Mouse (Mus musculus) heart, postnatal 0 days (tissue): ENCODE measurements at regions not wholly inside any gene's neighbourhood (a gene's known extent, or its start where the extent isn't known, plus 50 kb on each side); places are given as distances from the start of the nearest gene placed in this dataset.
A peak's percentile ranks its signal among the peaks of the same experiment; 100 is the strongest.

Experiments
- ATAC-seq: fragments of 200-750 bp; cut with Nextera tagmentation; 2 replicates; pipeline ENCODE4 v1.8.0; 2017; ENCODE audit warnings: low read depth, moderate number of reproducible peaks, moderate library complexity; ENCODE audit not compliant: insufficient read depth
- DNase-seq: peaks from one replicate; pipeline ENCODE4 v3.0.0-alpha.2; 2016; ENCODE audit warnings: low spot score
- H3K27ac ChIP-seq: fragments of 300-500 bp; sonication (generic); 2 replicates; pipeline ENCODE4 v1.5.1; 2014; ENCODE audit warnings: low read depth, mild to moderate bottlenecking
- H3K27me3 ChIP-seq: fragments of 300-500 bp; sonication (generic); 2 replicates; pipeline ENCODE4 v1.6.1; 2014; ENCODE audit warnings: low read length, mixed read lengths; ENCODE audit not compliant: control insufficient read depth, insufficient read depth
- H3K36me3 ChIP-seq: fragments of 300-500 bp; sonication (generic); replicated peaks from 2 replicates; pipeline ENCODE4 v1.6.1; 2014; ENCODE audit warnings: low read length, mixed read lengths; ENCODE audit not compliant: control insufficient read depth, insufficient read depth
- H3K4me1 ChIP-seq: fragments of 300-500 bp; sonication (generic); 2 replicates; pipeline ENCODE4 v1.6.1; 2014; ENCODE audit warnings: antibody characterized with exemption; ENCODE audit not compliant: control insufficient read depth, insufficient read depth
- H3K4me2 ChIP-seq: fragments of 300-500 bp; sonication (generic); 2 replicates; pipeline ENCODE4 v1.6.1; 2014; ENCODE audit warnings: low read depth, mild to moderate bottlenecking, low read length, moderate library complexity
- H3K4me3 ChIP-seq: fragments of 300-500 bp; sonication (generic); 2 replicates; pipeline ENCODE4 v1.5.1; 2014; ENCODE audit warnings: low read depth, low read length
- H3K9ac ChIP-seq: fragments of 300-500 bp; sonication (generic); replicated peaks from 2 replicates; pipeline ENCODE4 v1.6.1; 2014; ENCODE audit warnings: low read depth, low read length, mixed read lengths
- H3K9me3 ChIP-seq: fragments of 300-500 bp; sonication (generic); replicated peaks from 2 replicates; pipeline ENCODE4 v1.6.1; 2016; ENCODE audit warnings: low read length; ENCODE audit not compliant: control insufficient read depth
- CTCF ChIP-seq: IDR thresholded peaks from 2 replicates; pipeline ENCODE4 v1.5.1; 2016; ENCODE audit warnings: antibody characterized with exemption, control low read depth, low read depth
- EP300 ChIP-seq: IDR thresholded peaks from 2 replicates; pipeline ENCODE4 v1.6.1; 2016; ENCODE audit warnings: antibody characterized with exemption, low read depth
- WGBS: fragments of 180-500 bp; shearing (Covaris S2); extraction: QIAGEN DNeasy Blood & Tissue Kit; methylation state at CpG from one replicate; pipeline ENCODE4 v1.1.7; 2014; 5-methylcytosine and 5-hydroxymethylcytosine counted together

- Histone ChIP-seq H3K4me3 (no peak overlapping the region), H3K27ac (0 out of 2 replicates have a peak overlapping the region, but pooled peaks have one; percentile 16), H3K4me2 (no peak overlapping the region), H3K9ac (no peak overlapping the region), H3K36me3 (no peaks in the 10 kb centered on the region), H3K4me1 (0 out of 2 replicates have a peak, but pooled peaks cover 7% of the 10 kb centered on the region), H3K27me3 (no peaks in the 10 kb centered on the region), H3K9me3 (no peaks in the 10 kb centered on the region)
- no peak for DNase-seq
- ATAC-seq = 0 out of 2 replicates have a peak, but pooled peaks have one; percentile 29
- TF ChIP-seq EP300 (no peak), CTCF (no peak)
Observed at GRCm38 (mm10) chr12:117450106-117450505, 66.2 kb upstream of the Rapgef5 start.

DNA sequence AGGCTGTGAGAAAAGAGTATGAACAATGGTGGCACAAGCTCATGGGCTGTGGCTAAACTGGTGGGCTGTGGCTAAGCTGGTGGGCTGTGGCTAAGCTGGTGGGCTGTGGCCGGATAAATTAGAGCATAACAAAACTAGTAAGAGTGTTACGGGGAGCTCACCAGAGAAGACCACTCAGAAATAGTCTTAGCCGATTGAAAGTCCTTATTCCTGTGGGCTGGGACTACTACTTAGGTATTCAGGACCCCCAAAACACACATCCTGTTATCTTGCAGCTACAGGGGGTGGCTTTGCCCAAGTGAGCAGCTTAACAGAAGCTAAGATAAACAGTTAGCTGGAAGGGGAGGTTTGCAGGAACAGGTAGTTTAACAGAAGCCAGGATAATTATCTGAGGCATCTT is 65.4 kb upstream of the Rapgef5 start:
- 68% methylated on average over 3 of the region's 3 CpGs for WGBS
- DNase-seq (no peak), ATAC-seq (no peak)
- H3K4me2 ChIP-seq = no peak overlapping the region
- 0 out of 2 replicates have a peak overlapping the region, but pooled peaks have one; percentile 16 for H3K27ac ChIP-seq
- no peaks in the 10 kb centered on the region for H3K36me3 ChIP-seq
- H3K4me3 ChIP-seq = no peak overlapping the region
- 0 out of 2 replicates have a peak, but pooled peaks cover 7% of the 10 kb centered on the region for H3K4me1 ChIP-seq
- no peaks in the 10 kb centered on the region for H3K9me3 ChIP-seq
- TF ChIP-seq CTCF (no peak), EP300 (no peak)
- H3K27me3 ChIP-seq = no peaks in the 10 kb centered on the region
- H3K9ac ChIP-seq = no peak overlapping the region

DNA sequence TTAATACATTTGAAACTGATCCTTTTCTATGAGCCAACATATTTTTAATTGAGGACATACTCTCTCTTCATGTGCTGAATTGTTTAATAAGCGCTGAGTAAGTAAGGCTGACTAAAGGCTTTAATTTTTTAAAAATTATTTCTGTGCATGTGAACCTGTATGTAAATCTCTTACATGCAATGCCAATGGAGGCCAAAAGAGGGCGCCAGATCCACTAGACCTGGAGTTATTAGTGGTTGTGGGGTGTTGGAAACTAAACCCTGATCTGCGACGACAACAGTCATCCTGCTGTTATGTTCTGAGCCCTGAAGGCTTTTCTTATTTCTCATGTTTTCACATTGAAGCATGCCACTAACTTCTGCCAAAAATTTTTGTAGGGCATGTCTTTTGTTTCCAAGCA is 64.8 kb upstream of the Rapgef5 start:
- Histone ChIP-seq H3K27me3 (no peaks in the 10 kb centered on the region), H3K4me2 (no peak overlapping the region), H3K4me1 (0 out of 2 replicates have a peak, but pooled peaks cover 7% of the 10 kb centered on the region), H3K9ac (no peak overlapping the region), H3K9me3 (no peaks in the 10 kb centered on the region), H3K4me3 (no peak overlapping the region), H3K36me3 (no peaks in the 10 kb centered on the region), H3K27ac (no peak overlapping the region)
- ATAC-seq (no peak), DNase-seq (no peak)
- 60% methylated on average over 4 of the region's 4 CpGs for WGBS
- TF ChIP-seq EP300 (no peak), CTCF (peak; percentile 27)

GRCm38 (mm10) chr12:117455800-117456199 is 60.5 kb upstream of the Rapgef5 start:
- Histone ChIP-seq H3K9me3 (no peaks in the 10 kb centered on the region), H3K36me3 (no peaks in the 10 kb centered on the region), H3K4me3 (no peak overlapping the region), H3K4me1 (no peaks in the 10 kb centered on the region; the same call in 1 of the 2 replicates), H3K4me2 (no peak overlapping the region), H3K27ac (no peak overlapping the region), H3K27me3 (no peaks in the 10 kb centered on the region), H3K9ac (no peak overlapping the region)
- ATAC-seq (no peak), DNase-seq (no peak)
- TF ChIP-seq CTCF = no peak
- TF ChIP-seq EP300 = no peak
- 42% methylated on average over 7 of the region's 7 CpGs for WGBS

GRCm38 (mm10) chr12:117458132-117459070 is 57.9 kb upstream of the Rapgef5 start:
- no peaks in the 10 kb centered on the region for H3K9me3 ChIP-seq
- no peaks in the 10 kb centered on the region for H3K36me3 ChIP-seq
- H3K4me2 ChIP-seq = no peak overlapping the region
- peak; percentile 44 for ATAC-seq
- H3K27ac ChIP-seq = 0 out of 2 replicates have a peak overlapping the region, but pooled peaks have one; percentile 21
- no peaks in the 10 kb centered on the region for H3K27me3 ChIP-seq
- WGBS = 15% methylated on average over 9 of the region's 9 CpGs
- no peak for DNase-seq
- H3K4me1 ChIP-seq = no peaks in the 10 kb centered on the region; the same call in 1 of the 2 replicates
- H3K4me3 ChIP-seq = no peak overlapping the region
- no peak overlapping the region for H3K9ac ChIP-seq
- TF ChIP-seq CTCF = no peak
- TF ChIP-seq EP300 = peak; percentile 85
